Mouse (Mus musculus) heart, postnatal 14 days (tissue): Measurements from ENCODE around the gene Tcf21. TPM values are rescaled to one million over a fixed set of nuclear protein-coding genes. Genes with fewer than 3 reads are reported as not detected.

Source experiments
- DNase-seq, 2 experiments: peaks; one replicate each; pipeline ENCODE4 v3.0.0; 2021 to 2022
- intact Hi-C: fragments of 180-260 bp; cut with DNase I; formaldehyde crosslinking; loops from one replicate; pipeline ENCODE4 v1.15.1; 2025
- total RNA-seq, 2 experiments: library from RNA; stranded (reverse); gene quantifications; 2 replicates each; pipeline ENCODE4 v1.2.3; 2021

Tcf21 gene
- total RNA-seq, 2 experiments from 2014 or later, result 21.0 to 21.5 TPM

DNA sequence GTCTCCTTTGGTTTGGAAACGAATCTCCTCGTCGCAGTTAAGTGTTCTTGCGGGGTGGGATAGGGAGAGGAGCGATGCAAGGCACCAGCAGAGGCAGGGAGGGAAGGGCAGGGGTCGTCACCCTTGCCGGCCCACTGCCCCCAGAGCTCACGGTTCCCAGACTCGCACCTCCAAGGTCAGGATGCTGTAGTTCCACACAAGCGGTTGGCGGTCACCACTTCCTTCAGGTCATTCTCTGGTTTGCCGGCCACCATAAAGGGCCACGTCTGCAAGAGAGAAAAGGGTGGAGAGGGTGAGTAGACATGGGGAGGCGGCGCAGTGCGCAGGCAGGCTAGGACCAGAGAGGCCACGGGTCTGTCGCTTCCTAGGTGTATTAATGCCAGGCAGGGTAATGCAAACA is 2.4 kb downstream of the Tcf21 start:
- DNase-seq, result peak in 1 of 2 experiments; percentile 26
- intact Hi-C loops, result no loop called here

DNA sequence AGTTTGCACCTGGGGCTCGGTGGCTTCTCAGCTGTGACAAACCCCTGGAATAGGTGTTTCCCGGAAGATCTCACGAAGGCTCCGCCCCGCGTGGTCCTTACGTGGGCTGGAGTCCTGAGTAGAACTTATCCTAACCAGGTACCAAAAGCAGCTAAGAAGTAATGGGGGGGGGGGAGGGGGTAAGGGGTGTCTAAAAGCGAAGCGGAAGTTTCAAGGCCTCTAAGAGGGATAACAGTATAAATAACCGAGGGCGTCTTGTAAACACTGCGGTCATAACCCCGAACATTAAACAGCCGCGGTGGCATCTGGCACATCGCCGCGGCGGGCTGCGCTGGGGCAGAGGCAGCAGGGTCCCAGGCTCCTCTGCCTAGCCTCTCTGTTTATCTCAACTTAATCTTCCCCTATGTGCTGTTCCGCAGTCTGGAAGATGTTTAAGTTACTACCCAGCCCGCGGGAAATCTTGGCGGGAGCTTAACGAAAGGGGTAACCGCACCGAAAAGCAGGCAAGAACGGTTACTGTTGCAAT is 3.7 kb downstream of the Tcf21 start:
- intact Hi-C loops, result no loop called here
- peak in 1 of 2 experiments; percentile 17 for DNase-seq

DNA sequence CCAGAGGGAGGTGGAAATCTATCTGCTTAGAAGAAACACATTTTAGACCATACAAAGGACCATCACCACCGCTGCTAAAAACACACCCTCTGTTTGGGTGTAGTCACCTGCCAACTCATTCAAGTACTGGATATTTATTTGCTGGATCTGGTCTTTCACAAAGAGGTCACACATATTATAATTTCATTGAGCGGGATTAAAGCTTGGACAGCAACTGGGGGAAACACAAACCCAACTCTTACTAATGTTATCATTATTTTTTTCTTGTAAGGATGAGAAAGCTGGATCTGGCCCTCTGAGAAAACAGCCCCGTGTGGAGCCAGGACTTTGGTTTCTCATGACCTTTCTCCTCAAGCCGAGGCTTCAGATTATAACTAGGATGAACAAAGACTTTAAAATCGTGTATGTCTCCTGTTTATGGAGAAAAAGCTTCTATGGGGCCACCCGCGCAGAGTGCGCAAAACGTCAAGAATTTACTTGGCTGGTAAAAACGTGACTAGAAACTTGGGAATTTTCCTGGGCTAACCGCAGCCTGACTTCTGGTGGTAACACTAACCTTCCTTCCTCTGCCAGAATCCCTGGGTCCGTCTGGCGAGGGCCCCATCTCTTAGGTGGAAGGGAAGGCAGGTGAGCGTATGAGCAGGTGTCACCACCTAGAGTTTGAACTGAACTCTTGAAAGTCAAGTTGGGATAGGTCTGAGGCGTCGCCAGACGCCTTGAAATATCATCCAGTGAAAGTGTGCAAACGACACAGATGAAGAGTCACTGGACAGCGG is 4.3 kb downstream of the Tcf21 start:
- DNase-seq, result no peak
- intact Hi-C loops, result no loop called here

DNA sequence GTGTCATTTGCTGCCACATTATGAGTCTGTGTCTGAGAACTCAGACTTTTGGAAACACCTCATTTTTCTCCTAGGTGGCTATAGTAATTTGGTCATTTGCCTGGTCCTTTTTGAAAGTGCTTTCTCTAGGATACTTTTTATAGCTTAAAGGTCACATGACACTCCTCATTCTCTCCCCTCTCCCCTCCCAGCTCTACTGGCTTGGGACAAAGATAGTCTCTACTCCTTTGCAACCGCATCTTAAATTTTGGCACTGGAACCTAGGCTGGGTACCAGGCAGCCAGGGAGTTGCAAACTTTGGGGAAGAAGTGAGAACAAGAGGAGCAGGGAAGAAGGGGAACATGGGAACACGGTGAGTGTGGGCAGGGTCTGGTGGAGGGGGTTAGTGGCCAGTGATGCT is 5.2 kb downstream of the Tcf21 start:
- intact Hi-C loops, result no loop called here
- no peak for DNase-seq

DNA sequence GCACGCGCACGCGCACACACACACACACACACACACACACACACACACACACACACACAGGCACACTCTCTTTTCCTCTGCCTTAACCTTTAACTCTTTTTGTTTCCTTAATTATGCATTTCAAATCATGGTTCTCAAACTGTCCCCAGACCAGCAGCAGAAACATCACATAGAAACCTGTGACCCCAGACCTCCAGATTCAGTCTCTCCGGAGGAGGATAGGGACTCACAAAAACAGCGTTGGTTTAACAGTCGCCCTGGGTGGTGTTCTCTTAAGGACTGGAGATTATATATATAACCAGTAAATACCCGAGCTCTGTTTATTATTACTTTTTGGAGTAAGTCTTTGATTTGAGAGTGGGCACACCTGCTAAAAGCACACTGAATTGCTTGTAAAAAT is 5.7 kb downstream of the Tcf21 start:
- no peak for DNase-seq
- intact Hi-C loops, result no loop called here

DNA sequence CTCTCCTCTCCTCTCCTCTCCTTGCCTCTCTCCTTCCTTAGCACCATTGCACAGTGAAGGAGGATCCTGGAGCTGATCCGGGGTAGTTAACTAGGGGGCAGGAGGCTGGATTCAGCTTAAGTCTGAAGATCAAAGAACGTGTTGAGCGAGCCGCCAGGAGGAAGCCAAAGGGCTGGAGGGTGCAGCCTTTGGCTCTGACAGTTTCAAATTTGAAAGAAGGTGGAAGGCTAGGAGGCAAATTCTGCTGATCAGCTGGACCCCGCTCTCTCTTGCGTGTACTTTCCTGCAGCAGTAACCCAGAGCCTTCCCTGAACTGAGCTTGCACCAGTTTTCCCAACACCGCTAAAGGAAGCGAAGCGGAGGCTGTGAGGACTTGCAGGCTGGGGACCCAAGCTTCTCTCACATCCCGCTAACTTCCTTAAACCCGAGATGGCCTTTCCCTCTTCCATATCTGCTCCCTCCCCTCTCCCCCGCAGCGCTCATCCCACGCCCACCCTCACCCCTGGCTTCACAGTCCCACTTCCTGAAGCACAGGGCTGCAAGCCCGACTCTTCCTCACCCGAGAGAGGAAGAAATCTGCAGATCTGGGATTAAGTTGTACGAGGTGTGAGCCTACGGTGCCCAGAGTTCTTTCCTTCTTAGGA is 6.5 kb downstream of the Tcf21 start:
- peak in 1 of 2 experiments; percentile 21 for DNase-seq

DNA sequence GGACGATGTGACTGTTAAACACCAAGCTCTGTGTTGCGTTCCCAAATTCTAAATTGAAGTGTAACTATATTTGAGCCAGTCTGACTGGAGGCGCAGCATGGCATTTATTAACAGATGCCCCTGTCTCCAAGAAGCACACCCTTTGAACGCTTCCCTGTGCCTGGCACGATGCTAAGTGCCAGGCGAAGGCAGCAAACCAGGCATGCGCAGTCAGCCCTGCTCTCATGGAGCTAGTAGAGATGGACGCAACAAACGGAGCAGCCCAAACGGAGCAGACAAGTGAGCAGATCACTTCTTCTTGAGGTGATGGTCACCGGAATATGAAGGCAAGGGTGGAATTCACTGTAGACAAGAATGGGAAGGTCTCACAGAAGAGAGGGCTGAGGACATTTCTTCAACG is 8.1 kb downstream of the Tcf21 start:
- DNase-seq, result no peak
- intact Hi-C loops, result no loop called here

More for the DNA sequence above, 6.5 kb downstream of the Tcf21 start:
- intact Hi-C loops, result no loop called here

DNA sequence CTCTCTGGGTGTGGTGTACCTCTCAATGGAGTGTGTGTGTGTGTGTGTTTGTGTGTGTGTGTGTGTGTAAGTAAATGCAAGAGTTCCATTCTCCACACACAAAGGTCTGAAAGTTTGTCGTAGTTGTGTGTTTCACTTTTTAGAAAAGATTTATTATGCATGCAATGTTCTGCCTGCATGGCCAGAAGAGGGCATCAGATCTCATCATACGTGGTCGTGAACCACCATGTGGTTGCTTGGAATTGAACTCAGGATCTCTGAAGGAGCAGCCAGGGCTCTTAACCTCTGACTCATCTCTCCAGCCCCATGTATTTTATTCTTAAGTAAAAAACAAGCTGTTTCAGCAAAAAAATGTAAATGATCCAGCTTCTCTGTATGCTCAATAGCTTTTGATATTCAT is 37.3 kb downstream of the Tcf21 start:
- intact Hi-C loops, result no loop called here
- DNase-seq, result no peak

DNA sequence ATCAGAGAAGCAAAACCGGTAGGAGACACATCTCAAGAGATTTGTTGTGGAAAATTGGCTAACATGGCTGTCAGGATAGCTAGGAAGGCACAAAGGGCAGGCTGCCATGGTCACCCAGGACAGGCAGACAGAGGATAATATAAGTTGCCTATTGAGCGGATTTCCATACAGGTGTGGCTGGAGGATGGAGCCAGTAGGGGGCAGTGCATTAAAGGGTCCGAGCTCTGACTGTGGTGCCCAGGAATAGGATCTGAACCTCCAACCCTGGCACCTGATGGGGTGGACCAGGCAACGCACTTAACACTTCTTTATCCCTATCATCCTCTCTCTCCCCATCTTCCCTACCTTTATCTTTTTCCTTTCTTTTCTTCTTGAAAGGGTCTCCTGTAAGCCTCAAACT is 38.5 kb downstream of the Tcf21 start:
- peak; percentile 13 to 28 for DNase-seq
- intact Hi-C loops, result loop anchor here (1.0 kb wide), 1 partner anchor 300 kb away; no protein-coding TSS in a partner anchor

DNA sequence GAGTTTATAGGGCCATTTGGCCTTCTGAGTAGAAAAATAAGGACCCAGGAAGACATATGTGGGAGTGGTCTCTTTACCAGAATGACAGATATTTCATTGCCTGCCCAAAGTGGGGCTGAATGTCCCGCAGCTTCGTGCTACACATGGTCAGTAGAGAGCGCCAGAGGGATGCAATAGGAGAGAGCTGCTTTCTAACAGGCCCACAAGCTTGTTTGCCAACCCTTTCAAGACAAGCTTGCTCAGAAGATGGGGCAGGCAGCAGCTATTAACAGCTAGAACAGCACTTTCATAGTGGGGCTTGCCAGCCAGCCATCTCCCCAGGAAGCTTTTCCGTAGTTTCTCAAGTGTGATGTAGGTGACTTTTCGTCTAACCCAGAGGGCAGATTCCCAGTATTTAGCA is 42.0 kb downstream of the Tcf21 start:
- DNase-seq, result peak; percentile 42 to 61
- intact Hi-C loops, result loop anchor here (2.0 kb wide), 4 partner anchors 63 to 297 kb away; no protein-coding TSS in a partner anchor

DNA sequence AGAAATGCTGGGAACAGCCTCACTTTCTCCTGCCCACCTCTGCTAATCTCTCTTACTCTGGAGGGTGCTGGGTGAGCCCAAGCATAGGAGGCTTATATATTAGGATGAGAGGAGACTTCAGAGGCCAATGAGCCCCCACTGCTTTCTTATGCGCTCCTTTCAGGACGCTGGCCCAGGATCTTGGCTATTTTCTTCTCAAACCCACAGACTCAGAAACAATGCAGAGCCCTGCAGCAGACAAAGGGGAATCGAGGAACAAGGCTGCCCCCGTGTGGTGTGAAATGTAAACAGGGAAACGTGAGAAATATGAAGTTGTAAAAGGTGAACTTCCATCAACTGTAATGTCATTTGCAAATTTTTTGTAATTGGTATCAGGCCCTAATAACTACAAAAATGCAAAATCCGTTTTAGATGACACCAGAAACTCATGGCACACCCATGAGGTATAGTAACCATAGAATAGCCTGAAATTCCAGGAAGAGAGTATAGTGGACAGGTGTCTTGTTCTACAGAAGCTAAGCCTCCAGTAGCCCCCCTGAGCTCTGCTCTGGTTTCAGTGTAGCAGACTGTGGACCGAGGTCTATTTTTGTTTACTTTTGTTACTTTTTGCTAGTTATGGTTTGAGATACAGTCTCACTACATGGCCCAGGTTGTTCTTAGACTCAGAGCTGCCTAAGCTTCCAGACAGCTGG is 43.8 kb downstream of the Tcf21 start:
- intact Hi-C loops, result loop anchor here (2.0 kb wide), 4 partner anchors 61 to 295 kb away; no protein-coding TSS in a partner anchor
- DNase-seq, result peak; percentile 48 to 64

DNA sequence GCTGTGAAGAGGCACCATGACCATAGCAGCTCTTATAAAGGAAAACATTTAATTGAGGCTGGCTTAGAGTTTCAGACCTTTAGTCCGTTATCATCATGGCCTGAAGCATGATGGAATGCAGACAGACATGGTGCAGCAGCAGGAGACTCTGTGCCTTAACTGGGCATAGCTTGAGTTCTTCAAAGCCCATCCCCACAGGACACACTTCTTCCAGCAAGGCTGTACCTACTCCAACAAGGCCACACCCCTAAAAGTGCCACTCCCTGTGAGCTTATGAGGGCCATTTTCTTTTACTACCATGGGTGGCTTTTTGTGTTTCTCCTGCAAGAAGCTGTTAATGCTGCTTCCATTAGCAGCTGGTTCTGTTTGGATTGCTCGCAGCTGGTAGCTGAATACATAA is 44.5 kb downstream of the Tcf21 start:
- intact Hi-C loops, result no loop called here

DNA sequence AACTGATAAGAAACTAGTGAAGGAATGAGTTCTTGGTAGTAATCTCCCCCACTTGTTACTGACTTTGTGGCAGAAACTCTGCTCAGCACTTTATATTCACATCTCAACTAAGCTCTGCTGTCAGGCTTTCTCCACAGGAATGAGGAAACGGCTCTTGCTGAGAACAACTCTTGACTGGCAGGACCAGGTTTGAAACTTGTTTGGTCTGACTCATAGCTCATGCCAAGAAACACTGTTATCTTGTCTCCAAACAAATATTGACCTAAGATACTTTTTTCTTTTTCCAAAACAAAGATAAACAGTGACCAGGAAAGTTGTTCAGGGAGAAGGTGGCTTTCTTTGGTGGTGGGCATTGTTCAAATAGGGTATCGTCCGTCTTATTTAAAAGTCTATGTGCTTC is 45.3 kb downstream of the Tcf21 start:
- intact Hi-C loops, result no loop called here
- no peak for DNase-seq

More for the DNA sequence above, 44.5 kb downstream of the Tcf21 start:
- no peak for DNase-seq

Other genes with a start within 250 kb of the Tcf21 start
- gene Slc2a12, start 175.2 kb downstream of the Tcf21 start, total RNA-seq, result 10 to 100 TPM; 13.0 to 16.7 TPM
- gene Tbpl1, start 88.2 kb downstream of the Tcf21 start, total RNA-seq, result 10 to 100 TPM; 21.8 to 24.2 TPM